Mouse (Mus musculus) C2C12 (cell line): ENCODE data around the gene Als2cr12.

Source experiments
- CEBPB ChIP-seq: IDR thresholded peaks from one replicate; pipeline ENCODE4 v1.6.1; 2011; ENCODE audit warnings: low read depth, mild to moderate bottlenecking, control low read depth, moderate library complexity
- CTCF ChIP-seq: IDR thresholded peaks from one replicate; pipeline ENCODE4 v1.5.1; 2011; ENCODE audit not compliant: control insufficient read depth, insufficient read depth, insufficient read length
- MAX ChIP-seq: IDR thresholded peaks from one replicate; pipeline ENCODE4 v1.6.1; 2011; ENCODE audit warnings: mild to moderate bottlenecking, control low read depth
- MYOD1 ChIP-seq: IDR thresholded peaks from one replicate; pipeline ENCODE4 v1.6.1; 2011; ENCODE audit warnings: low read depth; ENCODE audit not compliant: control insufficient read depth, insufficient read length
- USF1 ChIP-seq: IDR thresholded peaks from one replicate; pipeline ENCODE4 v1.6.1; 2011; ENCODE audit warnings: low read depth, mild to moderate bottlenecking, control low read depth, moderate library complexity

GRCm38 (mm10) chr1:58713893-58714231, 18.1 kb upstream of the Als2cr12 start:
- TF ChIP-seq CTCF (no peak), USF1 (no peak), MAX (no peak), MYOD1 (no peak), CEBPB (no peak)
